Mouse (Mus musculus) MEL (cell line): Measurements from ENCODE around the gene Svbp. TPM values are rescaled to one million over a fixed set of nuclear protein-coding genes. Genes with fewer than 3 reads are reported as not detected.
A peak's percentile ranks its signal among the peaks of the same experiment; 100 is the strongest.

Source experiments
- DNase-seq: peaks from one replicate; pipeline ENCODE4 v3.0.0; 2011; ENCODE audit warnings: low read depth, low spot score
- H3K27ac ChIP-seq: 2 replicates; pipeline ENCODE4 v1.5.1; 2012; ENCODE audit warnings: low read depth, mild to moderate bottlenecking, control low read depth, low read length, moderate library complexity; ENCODE audit not compliant: control insufficient read depth
- H3K27me3 ChIP-seq, 2 experiments: fragments of 150-350 bp in 1 of 2; sonication (generic) in 1 of 2; 2 replicates each; pipeline ENCODE4 v1.6.1; 2012; ENCODE audit warnings: low read length in 2 of 2, mild to moderate bottlenecking in 2 of 2, improper control_type of control experiment in 1 of 2, moderate library complexity in 1 of 2; ENCODE audit not compliant: insufficient read depth in 2 of 2, control insufficient read depth in 1 of 2
- H3K36me3 ChIP-seq, 2 experiments: 2 replicates each; pipeline ENCODE4 v1.6.1; 2012 to 2014; ENCODE audit warnings: low read length in 2 of 2, improper control_type of control experiment in 1 of 2, inconsistent platforms in 1 of 2, mild to moderate bottlenecking in 1 of 2; ENCODE audit not compliant: insufficient read depth in 2 of 2, control insufficient read depth in 1 of 2
- H3K4me1 ChIP-seq, 2 experiments: fragments of 150-350 bp in 1 of 2; sonication (generic) in 1 of 2; 2 replicates each; pipeline ENCODE4 v1.6.1; 2012; ENCODE audit warnings: low read length in 2 of 2, improper control_type of control experiment in 1 of 2, mild to moderate bottlenecking in 1 of 2; ENCODE audit not compliant: insufficient read depth in 2 of 2, control insufficient read depth in 1 of 2
- H3K4me3 ChIP-seq, 2 experiments: fragments of 150-350 bp in 1 of 2; sonication (generic) in 1 of 2; 2 replicates each; pipeline ENCODE4 v1.5.1; 2012; ENCODE audit warnings: low read depth in 2 of 2, low read length in 2 of 2, mild to moderate bottlenecking in 2 of 2, moderate library complexity in 2 of 2, control low read depth in 1 of 2, improper control_type of control experiment in 1 of 2; ENCODE audit not compliant: control insufficient read depth in 1 of 2, insufficient read depth in 1 of 2
- H3K79me2 ChIP-seq: 2 replicates; pipeline ENCODE4 v1.6.1; 2012; ENCODE audit warnings: mild to moderate bottlenecking, low read length, moderate library complexity; ENCODE audit not compliant: control insufficient read depth, poor library complexity, insufficient read depth
- H3K9ac ChIP-seq: 2 replicates; pipeline ENCODE4 v1.6.1; 2012; ENCODE audit warnings: low read depth, mild to moderate bottlenecking, control low read depth, low read length, moderate library complexity; ENCODE audit not compliant: control insufficient read depth, poor library complexity, severe bottlenecking
- H3K9me3 ChIP-seq: fragments of 150-350 bp; sonication (generic); replicated peaks from 2 replicates; pipeline ENCODE4 v1.6.1; 2012; ENCODE audit warnings: mild to moderate bottlenecking, low read length, improper control_type of control experiment, moderate library complexity; ENCODE audit not compliant: insufficient read depth
- BHLHE40 ChIP-seq: IDR thresholded peaks from 2 replicates; pipeline ENCODE4 v1.6.1; 2012; ENCODE audit warnings: low read depth, mild to moderate bottlenecking, inconsistent platforms, low read length, improper control_type of control experiment, borderline replicate concordance
- CHD1 ChIP-seq: IDR thresholded peaks from 2 replicates; pipeline ENCODE4 v1.6.1; 2012; ENCODE audit warnings: low read depth, mild to moderate bottlenecking, inconsistent platforms, low read length, improper control_type of control experiment
- CTCF ChIP-seq, 3 experiments: IDR thresholded peaks in 2 of 3; conservative IDR thresholded peaks in 1 of 3; 2 replicates each; pipeline ENCODE4 v1.5.1; 2011 to 2012; ENCODE audit warnings: low read length in 3 of 3, low read depth in 2 of 3, mild to moderate bottlenecking in 2 of 3, improper control_type of control experiment in 1 of 3, inconsistent platforms in 1 of 3, mixed read lengths in 1 of 3, moderate library complexity in 1 of 3; ENCODE audit not compliant: control insufficient read depth in 1 of 3, insufficient read depth in 1 of 3, poor library complexity in 1 of 3, severe bottlenecking in 1 of 3
- ELF1 ChIP-seq: IDR thresholded peaks from 2 replicates; pipeline ENCODE4 v1.6.1; 2014; ENCODE audit warnings: low read depth, mild to moderate bottlenecking, inconsistent platforms, low read length, improper control_type of control experiment, moderate library complexity
- EP300 ChIP-seq, 2 experiments: IDR thresholded peaks; 2 replicates each; pipeline ENCODE4 v1.6.1; 2011; ENCODE audit warnings: improper control_type of control experiment in 2 of 2, low read length in 2 of 2, low read depth in 1 of 2, mild to moderate bottlenecking in 1 of 2
- KAT2A ChIP-seq: conservative IDR thresholded peaks from 2 replicates; pipeline ENCODE4 v1.6.1; 2012; ENCODE audit warnings: low read depth, low read length, improper control_type of control experiment, inconsistent platforms
- MAFK ChIP-seq: IDR thresholded peaks from 2 replicates; pipeline ENCODE4 v1.6.1; 2011; ENCODE audit warnings: low read depth, mild to moderate bottlenecking, low read length, improper control_type of control experiment, borderline replicate concordance
- MAX ChIP-seq: IDR thresholded peaks from 2 replicates; pipeline ENCODE4 v1.6.1; 2011; ENCODE audit warnings: low read length, improper control_type of control experiment
- MEF2A ChIP-seq: IDR thresholded peaks from 2 replicates; pipeline ENCODE4 v1.6.1; 2014; ENCODE audit warnings: low read depth, mild to moderate bottlenecking, inconsistent platforms, low read length, improper control_type of control experiment; ENCODE audit not compliant: poor library complexity, insufficient replicate concordance, severe bottlenecking; ENCODE audit errors: extremely low read depth
- MXI1 ChIP-seq: IDR thresholded peaks from 2 replicates; pipeline ENCODE4 v1.6.1; 2011; ENCODE audit warnings: mild to moderate bottlenecking, low read depth, low read length, improper control_type of control experiment
- MYC ChIP-seq: IDR thresholded peaks from 2 replicates; pipeline ENCODE4 v1.6.1; 2011; ENCODE audit warnings: low read depth, mild to moderate bottlenecking, low read length, improper control_type of control experiment, moderate library complexity
- POLR2AphosphoS2 ChIP-seq: IDR thresholded peaks from 2 replicates; pipeline ENCODE4 v1.6.1; 2011; ENCODE audit warnings: low read length, improper control_type of control experiment
- RAD21 ChIP-seq: IDR thresholded peaks from 2 replicates; pipeline ENCODE4 v1.6.1; 2011; ENCODE audit warnings: mild to moderate bottlenecking, low read depth, low read length, improper control_type of control experiment
- RCOR1 ChIP-seq: IDR thresholded peaks from 2 replicates; pipeline ENCODE4 v1.6.1; 2012; ENCODE audit warnings: low read depth, mild to moderate bottlenecking, inconsistent platforms, low read length, improper control_type of control experiment
- SIN3A ChIP-seq: IDR thresholded peaks from 2 replicates; pipeline ENCODE4 v1.6.1; 2012; ENCODE audit warnings: low read length, improper control_type of control experiment, inconsistent platforms
- SMC3 ChIP-seq: IDR thresholded peaks from 2 replicates; pipeline ENCODE4 v1.6.1; 2011; ENCODE audit warnings: low read depth, low read length, improper control_type of control experiment
- TAL1 ChIP-seq: IDR thresholded peaks from 2 replicates; pipeline ENCODE4 v1.6.1; 2012; ENCODE audit warnings: mild to moderate bottlenecking, inconsistent platforms, low read length, moderate library complexity, mixed read lengths
- UBTF ChIP-seq: IDR thresholded peaks from 2 replicates; pipeline ENCODE4 v1.6.1; 2012; ENCODE audit warnings: low read depth, mild to moderate bottlenecking, inconsistent platforms, low read length, improper control_type of control experiment, moderate library complexity, borderline replicate concordance; ENCODE audit not compliant: insufficient read depth
- USF1 ChIP-seq: IDR thresholded peaks from 2 replicates; pipeline ENCODE4 v1.6.1; 2014; ENCODE audit warnings: low read depth, mild to moderate bottlenecking, inconsistent platforms, low read length, improper control_type of control experiment, moderate library complexity
- USF2 ChIP-seq, 2 experiments: IDR thresholded peaks; 2 replicates each; pipeline ENCODE4 v1.6.1; 2011 to 2012; ENCODE audit warnings: improper control_type of control experiment in 2 of 2, low read length in 2 of 2, borderline replicate concordance in 1 of 2, inconsistent platforms in 1 of 2, low read depth in 1 of 2, mild to moderate bottlenecking in 1 of 2; ENCODE audit not compliant: insufficient read depth in 1 of 2
- ZC3H11A ChIP-seq: IDR thresholded peaks from 2 replicates; pipeline ENCODE4 v1.6.1; 2012; ENCODE audit warnings: low read depth, mild to moderate bottlenecking, inconsistent platforms, low read length, improper control_type of control experiment
- ZKSCAN1 ChIP-seq: IDR thresholded peaks from 2 replicates; pipeline ENCODE4 v1.6.1; 2012; ENCODE audit warnings: low read depth, mild to moderate bottlenecking, inconsistent platforms, low read length, improper control_type of control experiment, moderate library complexity
- ZNF384 ChIP-seq: IDR thresholded peaks from 2 replicates; pipeline ENCODE4 v1.6.1; 2012; ENCODE audit warnings: low read depth, mild to moderate bottlenecking, inconsistent platforms, low read length, improper control_type of control experiment
- polyA plus RNA-seq, 2 experiments: library from polyadenylated mRNA; stranded (reverse) in 1 of 2; unstranded in 1 of 2; fragments of >175 nt in 1 of 2; fragments of >200 nt in 1 of 2; gene quantifications; 2 replicates each; pipeline versions ENCODE4 v1.2.1 to v1.2.4; 2012; ENCODE audit warnings: low replicate concordance in 2 of 2, low read depth in 1 of 2; ENCODE audit not compliant: insufficient read length in 2 of 2, insufficient read depth in 1 of 2, missing spikeins in 1 of 2
- total RNA-seq: library from RNA; depleted of rRNA; stranded (reverse); fragments of 300-350 nt; gene quantifications from 2 replicates; pipeline ENCODE4 v1.2.3, GENCODE M21; 2012

The Svbp gene
- total and polyA plus RNA-seq, 3 experiments = 63.7 to 131 TPM; not detected in 1

GRCm38 (mm10) chr4:119167663-119168062, 27.4 kb upstream of the Svbp start:
- peak; percentile 94 for DNase-seq
- Histone ChIP-seq H3K27me3 (no peaks in the 10 kb centered on the region), H3K4me1 (peaks cover 3 to 16% of the 10 kb centered on the region in 2 experiments; a peak in 3 of 4 replicates), H3K9ac (no peak overlapping the region), H3K4me3 (no peak overlapping the region), H3K9me3 (no peaks in the 10 kb centered on the region), H3K79me2 (no peaks in the 10 kb centered on the region), H3K36me3 (peaks cover 0 to 15% of the 10 kb centered on the region in 2 experiments; a peak in 2 of 4 replicates), H3K27ac (no peak overlapping the region)
- peak; percentile 94 for TF ChIP-seq SMC3
- TF ChIP-seq ZC3H11A = peak; percentile 90
- peak; percentile 66 to 92 (median 80) for TF ChIP-seq CTCF (IDR thresholded peaks at IDR 0.05 in 2 of 3, conservative IDR thresholded peaks at IDR 0.05 in 1 of 3; ENCODE audit: control insufficient read depth in 1 of 3, insufficient read depth in 1 of 3, low read depth in 2 of 3, low read length in 3 of 3, poor library complexity in 1 of 3, severe bottlenecking in 1 of 3)
- TF ChIP-seq USF2 (IDR thresholded peaks at IDR 0.05; ENCODE audit: borderline replicate concordance in 1 of 2, insufficient read depth in 1 of 2, low read depth in 1 of 2, low read length in 2 of 2) = no peak
- peak; percentile 71; the same call in 1 of the 2 replicates for TF ChIP-seq SIN3A
- TF ChIP-seq MXI1 = peak; percentile 90
- peak; percentile 91 for TF ChIP-seq RAD21
- no peak for TF ChIP-seq ZNF384
- TF ChIP-seq KAT2A = no peak
- TF ChIP-seq USF1 = peak; percentile 75
- TF ChIP-seq MYC = peak; percentile 98
- TF ChIP-seq MAX = peak; percentile 98

- Histone ChIP-seq H3K36me3 (peaks cover 0 to 7% of the 10 kb centered on the region in 2 experiments; a peak in 3 of 4 replicates), H3K4me3 (peak overlapping the region; percentile 72 to 98), H3K79me2 (peaks cover 10% of the 10 kb centered on the region), H3K27me3 (no peaks in the 10 kb centered on the region), H3K4me1 (peaks cover 0 to 8% of the 10 kb centered on the region in 2 experiments; a peak in 2 of 4 replicates), H3K27ac (no peak overlapping the region), H3K9me3 (no peaks in the 10 kb centered on the region), H3K9ac (peak overlapping the region; percentile 77)
- DNase-seq = peak; percentile 63
- TF ChIP-seq EP300 (IDR thresholded peaks at IDR 0.05; ENCODE audit: low read depth in 1 of 2, low read length in 2 of 2) (no peak), ZKSCAN1 (peak; percentile 85), BHLHE40 (peak; percentile 37; the same call in 1 of the 2 replicates), MAFK (no peak), ELF1 (no peak), UBTF (no peak), TAL1 (no peak), CHD1 (no peak), POLR2AphosphoS2 (no peak), SIN3A (no peak), RCOR1 (no peak), MEF2A (no peak), MXI1 (peak; percentile 10; the same call in 1 of the 2 replicates), USF2 (IDR thresholded peaks at IDR 0.05; ENCODE audit: borderline replicate concordance in 1 of 2, insufficient read depth in 1 of 2, low read depth in 1 of 2, low read length in 2 of 2) (no peak), USF1 (peak; percentile 24; the same call in 1 of the 2 replicates)
Measured at GRCm38 (mm10) chr4:119172919-119173650, 22.0 kb upstream of the Svbp start.
